Mouse (Mus musculus): ENCODE results near the gene Lrrc74a.

DNA sequence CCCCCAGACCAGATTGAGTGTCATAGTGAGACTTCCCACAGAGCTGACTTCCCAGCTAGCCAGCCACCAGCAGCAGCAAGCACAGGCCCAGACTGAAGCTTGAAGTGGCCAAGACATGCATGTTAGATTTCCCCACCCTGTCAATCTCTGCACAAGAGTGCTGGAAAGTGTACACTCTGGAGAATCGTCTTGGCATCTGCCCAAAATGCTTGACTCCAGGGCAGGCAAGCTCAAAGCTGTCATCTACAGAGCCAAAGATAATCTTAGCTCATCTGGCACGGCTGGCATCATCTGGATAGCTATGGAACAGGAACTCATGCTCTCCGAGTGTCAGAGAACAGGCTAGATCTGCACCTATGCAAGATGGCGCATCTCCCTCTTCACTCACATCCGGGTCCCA is 12.7 kb upstream of the Lrrc74a start:
- TF ChIP-seq CTCF (IDR thresholded peaks at IDR 0.05; ENCODE audit: control insufficient read depth, insufficient read depth, insufficient replicate concordance, low read depth, low read length), result no peak
- no peak for TF ChIP-seq POLR2A (IDR thresholded peaks at IDR 0.05; ENCODE audit: control insufficient read depth, low read depth, low read length)
